Comparison of ENCODE assay signal across 29 mouse cellular contexts in the genomic region with DNA sequence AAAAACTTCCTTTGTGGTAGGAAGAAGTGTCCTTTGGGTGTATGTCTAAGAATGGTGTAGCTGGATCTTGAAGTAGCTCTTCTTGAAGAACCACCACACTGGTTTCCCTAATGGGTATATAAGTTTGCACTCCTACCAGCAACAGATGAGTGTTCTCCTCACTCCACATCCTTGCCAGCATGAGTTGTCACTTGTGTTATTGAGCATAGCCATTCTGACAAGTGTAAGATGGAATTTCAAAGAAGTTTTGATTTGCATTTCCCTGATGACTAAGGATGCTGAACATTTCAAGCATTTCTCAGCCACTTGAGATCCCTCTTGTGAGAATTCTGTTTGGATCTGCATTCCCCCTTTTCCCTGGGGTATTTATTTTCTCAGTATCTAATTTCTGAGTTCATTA.
DNase-seq lines count a peak whose midpoint lies in the region; ATAC-seq and TF ChIP-seq lines count a peak whose summit lies in the region.
"Had no signal": no experiment of that assay in that cellular context is flagged by ENCODE, and none has a peak within 500 bp of the region (broad histone marks: within the 10 kb centered on the region; RNA-seq: fewer than 3 reads in every experiment).

No protein-coding gene starts in this region.

- ATAC-seq in lung, postnatal 0 days, result peak; percentile 12; the same call in 1 of the 2 replicates
- ATAC-seq: CD4-positive, CD25-positive, alpha-beta regulatory T cell, adult 4 months; forebrain, embryonic 14.5 days; forebrain, postnatal 0 days; hindbrain, postnatal 0 days; inflammation-experienced regulatory T-cells, adult 6 months had no signal

- no peaks in the 10 kb centered on the region for H3K27me3 ChIP-seq in lung, postnatal 0 days (replicated peaks; ENCODE audit: insufficient read depth, low read length)
- H3K27me3 ChIP-seq: embryonic facial prominence, embryonic 13.5 days; heart, embryonic 13.5 days had no signal

- TF ChIP-seq POLR2A in embryonic fibroblast, embryonic 13.5 days (IDR thresholded peaks at IDR 0.05; ENCODE audit: low read depth, low read length), result no peak

- no peak overlapping the region for H3K9ac ChIP-seq in lung, postnatal 0 days (replicated peaks; ENCODE audit: low read depth)
- H3K9ac ChIP-seq: embryonic facial prominence, embryonic 13.5 days; forebrain, postnatal 0 days; heart, embryonic 13.5 days; hindbrain, embryonic 14.5 days had no signal

- peak; percentile 90 for TF ChIP-seq EP300 in lung, postnatal 0 days (IDR thresholded peaks at IDR 0.05)

- no peaks in the 10 kb centered on the region for H3K36me3 ChIP-seq in lung, postnatal 0 days (ENCODE audit: insufficient read depth, low read length)
- H3K36me3 ChIP-seq: embryonic facial prominence, embryonic 10.5 days; embryonic facial prominence, embryonic 13.5 days; heart, embryonic 10.5 days; heart, embryonic 13.5 days had no signal

- intact Hi-C loops in left cerebral cortex, postnatal 10 days (cut with DNase I), result no loop called here

- H3K4me3 ChIP-seq in lung, postnatal 0 days (ENCODE audit: low read depth, low read length), result no peak overlapping the region
- H3K4me3 ChIP-seq in embryonic fibroblast, embryonic 13.5 days (ENCODE audit: insufficient read depth, low read length), result no peak overlapping the region
- H3K4me3 ChIP-seq: embryonic facial prominence, embryonic 10.5 days; embryonic facial prominence, embryonic 13.5 days; heart, adult 2 months; heart, embryonic 10.5 days; heart, embryonic 13.5 days had no signal

- no peak for TF ChIP-seq CTCF in lung, postnatal 0 days (IDR thresholded peaks at IDR 0.05)
- TF ChIP-seq CTCF in embryonic fibroblast, embryonic 13.5 days (IDR thresholded peaks at IDR 0.05; ENCODE audit: borderline replicate concordance, insufficient read depth, low read length), result no peak

- no peaks in the 10 kb centered on the region for H3K4me1 ChIP-seq in lung, postnatal 0 days (ENCODE audit: insufficient read depth, low read depth, low read length)
- no peaks in the 10 kb centered on the region for H3K4me1 ChIP-seq in embryonic fibroblast, embryonic 13.5 days (ENCODE audit: control insufficient read depth, insufficient read depth, low read length)
- H3K4me1 ChIP-seq: embryonic facial prominence, embryonic 10.5 days; embryonic facial prominence, embryonic 13.5 days; heart, embryonic 10.5 days; heart, embryonic 13.5 days had no signal

- H3K4me2 ChIP-seq in lung, postnatal 0 days (replicated peaks; ENCODE audit: low read depth, low read length), result no peak overlapping the region
- H3K4me2 ChIP-seq: embryonic facial prominence, embryonic 13.5 days; heart, embryonic 13.5 days; hindbrain, embryonic 14.5 days had no signal

- no peaks in the 10 kb centered on the region for H3K9me3 ChIP-seq in lung, postnatal 0 days (ENCODE audit: low read length)
- H3K9me3 ChIP-seq: embryonic facial prominence, embryonic 10.5 days; embryonic facial prominence, embryonic 13.5 days; heart, embryonic 10.5 days; heart, embryonic 13.5 days had no signal

- peak; percentile 36 for DNase-seq in lung, postnatal 0 days (ENCODE audit: low spot score)
- DNase-seq in lung, postnatal 10 days, result no peak
- DNase-seq in 3134 (ENCODE audit: extremely low read depth, insufficient read length, low spot score), result peak; percentile 36
- peak; percentile 14 for DNase-seq in NIH3T3 (ENCODE audit: low read depth)
- no peak for DNase-seq in frontal cortex, postnatal 14 days (ENCODE audit: low spot score in 2 of 2)
- DNase-seq in left cerebral cortex, postnatal 10 days (ENCODE audit: extremely low spot score in 1 of 2, low spot score in 2 of 2), result no peak
- no peak for DNase-seq in retina, embryonic 14.5 days (ENCODE audit: low spot score)
- DNase-seq: adrenal gland, adult 2 months; adrenal gland, postnatal 14 days; cerebellum, adult 11-12 months; cerebellum, adult 8-10 months; cerebellum, postnatal 10 days; cerebellum, postnatal 36 days; embryo, embryonic 11 days; forebrain, postnatal 0 days; gastrocnemius, postnatal 25 days; heart, adult 2 months; heart, postnatal 14 days; heart, postnatal 4 days had no signal

- no peak overlapping the region for H3K27ac ChIP-seq in lung, postnatal 0 days (ENCODE audit: low read length)
- peak overlapping the region; percentile 40; the same call in 1 of the 2 replicates for H3K27ac ChIP-seq in embryonic fibroblast, embryonic 13.5 days (ENCODE audit: insufficient read depth, low read length)
- H3K27ac ChIP-seq: embryonic facial prominence, embryonic 10.5 days; embryonic facial prominence, embryonic 13.5 days; heart, adult 2 months; heart, embryonic 10.5 days; heart, embryonic 13.5 days; hindbrain, embryonic 14.5 days; hindbrain, postnatal 0 days had no signal

Comparison
In these comparisons a context has a peak if more than half of its experiments do, and no peak if none do; other contexts are left out.
1. DNase-seq: peak in lung, postnatal 0 days (single experiment), 3134 (single experiment) and NIH3T3 (single experiment); none in lung, postnatal 10 days (single experiment), frontal cortex, postnatal 14 days (0 of 2), left cerebral cortex, postnatal 10 days (0 of 2) and retina, embryonic 14.5 days (single experiment).